Mouse (Mus musculus): ENCODE data around the gene Cox10. TPM values are rescaled to one million over a fixed set of nuclear protein-coding genes. Genes with fewer than 3 reads are reported as not detected.

The Cox10 gene
- total and polyA plus RNA-seq, 3 experiments, result 23.4 to 60.3 (median 35.2) TPM

DNA sequence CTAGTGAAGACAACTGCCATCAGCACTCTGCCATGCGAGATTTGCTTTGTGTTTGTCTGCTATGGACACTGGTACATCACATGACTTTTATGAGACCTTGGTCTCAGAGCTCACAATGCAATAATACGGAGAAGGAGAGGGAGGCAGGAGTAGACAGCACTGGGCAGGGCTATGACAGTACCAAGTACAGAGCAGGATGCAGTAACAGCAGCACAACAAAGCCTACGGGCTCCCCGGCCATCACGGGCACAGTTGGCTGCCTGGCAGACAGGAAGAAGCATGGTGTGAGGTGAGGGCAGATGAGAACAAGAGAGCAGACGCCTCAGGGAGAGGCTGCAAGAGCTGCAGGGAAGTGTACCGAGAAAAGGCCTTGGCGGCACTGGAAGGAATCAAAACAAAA, 87.3 kb downstream of the Cox10 start:
- no peak overlapping the region for H3K4me3 ChIP-seq (replicated peaks in 1 of 3; ENCODE audit: low read depth in 2 of 3, low read length in 2 of 3, poor library complexity in 1 of 3)
- H3K9me3 ChIP-seq (replicated peaks; ENCODE audit: low read length), result no peaks in the 10 kb centered on the region
- peaks cover 0 to 5% of the 10 kb centered on the region in 2 experiments; a peak in 1 of 4 replicates for H3K4me1 ChIP-seq (ENCODE audit: control insufficient read depth in 1 of 2, insufficient read depth in 2 of 2)
- H3K36me3 ChIP-seq (replicated peaks in 1 of 2; ENCODE audit: control insufficient read depth in 1 of 2, insufficient read depth in 1 of 2, low read length in 1 of 2), result peaks cover 18 to 83% of the 10 kb centered on the region in 2 experiments
- DNase-seq (ENCODE audit: extremely low read depth), result no peak
- no peak overlapping the region for H3K4me2 ChIP-seq (ENCODE audit: insufficient read depth, low read depth, poor library complexity, severe bottlenecking)
- dilution Hi-C loops (cut with MboI; ENCODE audit: extremely low pct_ligation_motif_present, extremely low pct_unique_long_range_greater_than_20kb, low sequenced_read_pairs) (no loop called here), in situ Hi-C loops (cut with MboI; ENCODE audit: low pct_ligation_motif_present, low pct_unique_long_range_greater_than_20kb, low sequenced_read_pairs) (no loop called here)
- no peak overlapping the region for H3K27ac ChIP-seq (ENCODE audit: insufficient read depth, low read depth)
- TF ChIP-seq HCFC1 (IDR thresholded peaks at IDR 0.05; ENCODE audit: low read depth, low read length), result no peak
- TF ChIP-seq CHD2 (IDR thresholded peaks at IDR 0.05; ENCODE audit: low read length), result no peak
- no peak for TF ChIP-seq BHLHE40 (IDR thresholded peaks at IDR 0.05; ENCODE audit: low read depth, low read length)
- TF ChIP-seq SIN3A (IDR thresholded peaks at IDR 0.05; ENCODE audit: low read length), result no peak
- TF ChIP-seq E2F4 (IDR thresholded peaks at IDR 0.05; ENCODE audit: insufficient replicate concordance, low read depth, low read length), result no peak
- no peak for TF ChIP-seq RCOR1 (conservative IDR thresholded peaks at IDR 0.05; ENCODE audit: low read depth, low read length)
- TF ChIP-seq TCF12 (IDR thresholded peaks at IDR 0.05; ENCODE audit: low read depth, low read length), result no peak
- TF ChIP-seq NRF1 (IDR thresholded peaks at IDR 0.05; ENCODE audit: low read depth, low read length), result no peak
- TF ChIP-seq ZC3H11A (IDR thresholded peaks at IDR 0.05; ENCODE audit: low read depth, low read length), result no peak
- no peak for TF ChIP-seq MAX (IDR thresholded peaks at IDR 0.05; ENCODE audit: low read length)
- no peak for TF ChIP-seq SMC3 (IDR thresholded peaks at IDR 0.05; ENCODE audit: low read depth, low read length)
- TF ChIP-seq NELFE (IDR thresholded peaks at IDR 0.05; ENCODE audit: low read depth, low read length), result no peak
- no peaks in the 10 kb centered on the region for H3K27me3 ChIP-seq (replicated peaks)
- no peak overlapping the region for H3K9ac ChIP-seq (ENCODE audit: insufficient read depth, low read depth)
- no peaks in the 10 kb centered on the region for H3K79me2 ChIP-seq (replicated peaks; ENCODE audit: control insufficient read depth, extremely low read depth, insufficient read depth, poor library complexity, severe bottlenecking)

DNA sequence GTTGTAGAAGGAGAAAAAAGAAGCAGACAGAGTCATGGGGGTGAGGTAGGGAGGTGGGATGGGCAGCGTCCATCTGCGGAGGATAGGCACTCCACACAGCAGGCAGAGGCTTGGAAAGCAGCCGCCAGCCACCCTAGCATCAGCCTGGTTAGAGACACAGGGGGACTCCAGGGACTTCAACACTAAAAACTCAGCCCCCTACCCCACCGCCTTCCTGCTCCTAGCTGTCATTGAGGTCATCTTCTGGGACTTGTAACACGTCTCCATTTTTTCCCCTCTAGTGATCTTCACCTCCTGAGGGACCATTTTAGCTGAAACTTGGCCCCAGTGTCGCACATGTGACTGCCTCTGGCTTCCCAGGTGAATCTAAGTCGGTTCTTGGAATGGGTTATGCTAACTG, 88.5 kb downstream of the Cox10 start:
- no peak overlapping the region for H3K4me2 ChIP-seq (ENCODE audit: insufficient read depth, low read depth, poor library complexity, severe bottlenecking)
- dilution Hi-C loops (cut with MboI; ENCODE audit: extremely low pct_ligation_motif_present, extremely low pct_unique_long_range_greater_than_20kb, low sequenced_read_pairs) (no loop called here), in situ Hi-C loops (cut with MboI; ENCODE audit: low pct_ligation_motif_present, low pct_unique_long_range_greater_than_20kb, low sequenced_read_pairs) (no loop called here)
- peaks cover under 1 to 10% of the 10 kb centered on the region in 2 experiments; a peak in 3 of 4 replicates for H3K4me1 ChIP-seq (ENCODE audit: control insufficient read depth in 1 of 2, insufficient read depth in 2 of 2)
- no peaks in the 10 kb centered on the region for H3K9me3 ChIP-seq (replicated peaks; ENCODE audit: low read length)
- no peak for TF ChIP-seq JUND (conservative IDR thresholded peaks at IDR 0.05; ENCODE audit: low read depth, low read length)
- TF ChIP-seq JUN (IDR thresholded peaks at IDR 0.05; ENCODE audit: insufficient read depth, low read depth, low read length), result no peak
- TF ChIP-seq CHD1 (IDR thresholded peaks at IDR 0.05; ENCODE audit: low read depth, low read length), result no peak
- no peak for TF ChIP-seq TBP (conservative IDR thresholded peaks at IDR 0.05; ENCODE audit: low read depth, low read length)
- TF ChIP-seq GABPA (IDR thresholded peaks at IDR 0.05; ENCODE audit: insufficient replicate concordance, low read depth, low read length), result no peak
- no peak for TF ChIP-seq ETS1 (conservative IDR thresholded peaks at IDR 0.05; ENCODE audit: low read depth, low read length)
- TF ChIP-seq POLR2A (IDR thresholded peaks at IDR 0.05; ENCODE audit: low read depth, low read length), result no peak
- no peak for TF ChIP-seq ELF1 (IDR thresholded peaks at IDR 0.05; ENCODE audit: low read depth, low read length)
- TF ChIP-seq PAX5 (IDR thresholded peaks at IDR 0.05; ENCODE audit: low read length), result no peak
- no peak for TF ChIP-seq BHLHE40 (IDR thresholded peaks at IDR 0.05; ENCODE audit: low read depth, low read length)
- no peak overlapping the region for H3K27ac ChIP-seq (ENCODE audit: insufficient read depth, low read depth)
- peaks cover 18 to 83% of the 10 kb centered on the region in 2 experiments for H3K36me3 ChIP-seq (replicated peaks in 1 of 2; ENCODE audit: control insufficient read depth in 1 of 2, insufficient read depth in 1 of 2, low read length in 1 of 2)
- no peak overlapping the region for H3K4me3 ChIP-seq (replicated peaks in 1 of 3; ENCODE audit: low read depth in 2 of 3, low read length in 2 of 3, poor library complexity in 1 of 3)
- H3K9ac ChIP-seq (ENCODE audit: insufficient read depth, low read depth), result no peak overlapping the region
- no peaks in the 10 kb centered on the region for H3K27me3 ChIP-seq (replicated peaks)
- no peaks in the 10 kb centered on the region for H3K79me2 ChIP-seq (replicated peaks; ENCODE audit: control insufficient read depth, extremely low read depth, insufficient read depth, poor library complexity, severe bottlenecking)
- DNase-seq (ENCODE audit: extremely low read depth), result no peak

Data from CH12.LX (cell line).